Mouse (Mus musculus): Measurements from ENCODE around the gene Uso1. TPM values are rescaled to one million over a fixed set of nuclear protein-coding genes. Genes with fewer than 3 reads are reported as not detected.

Uso1 gene
- total RNA-seq (2017) = 24.9 and 25.6 TPM in 2 replicates

DNA sequence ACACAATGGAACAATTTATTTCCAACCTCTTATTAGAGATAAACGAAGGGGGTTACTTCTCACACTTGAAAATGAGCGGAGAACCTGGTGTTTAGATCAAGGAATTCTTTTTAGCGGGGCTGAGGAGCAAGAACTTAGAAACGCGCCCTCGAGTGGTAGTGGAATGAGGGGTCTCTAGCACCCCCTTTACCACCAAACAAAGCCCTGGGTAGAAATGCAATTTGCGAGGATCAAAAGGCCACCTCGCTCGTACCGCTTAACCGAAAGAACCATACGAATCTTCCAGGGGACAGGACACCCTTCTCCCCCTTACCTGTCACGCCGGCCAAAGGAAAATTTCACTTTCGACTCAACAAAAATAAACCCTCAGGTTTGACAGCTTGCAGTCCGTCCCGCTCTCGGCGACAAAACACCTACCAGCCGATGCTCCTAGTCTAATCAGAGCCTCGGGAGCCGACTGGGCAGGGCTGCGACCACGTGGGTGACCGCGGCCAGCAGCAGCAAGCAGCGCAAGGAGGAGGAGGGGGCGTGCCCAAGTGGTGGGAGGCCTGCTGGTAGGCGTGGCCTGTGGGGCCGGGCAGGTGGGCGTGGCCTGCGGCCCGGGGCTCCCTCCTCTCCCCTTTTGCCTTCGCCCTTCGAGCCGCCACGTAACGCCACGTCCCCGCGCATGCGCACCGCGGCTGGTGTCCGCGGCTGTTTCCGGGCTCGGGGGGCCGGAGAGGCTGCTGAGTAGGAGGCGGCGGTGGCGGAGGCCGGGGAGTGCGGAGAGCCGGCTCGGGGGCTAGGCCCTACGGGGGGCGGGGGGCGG, at the start of gene Uso1:
Uso1 (plus strand) TSS at position 700 of the 808 bp plus-strand sequence.
- ATAC-seq (replicated peaks; ENCODE audit: low read depth, poor library complexity, severe bottlenecking) = peak; percentile 90

- ATAC-seq (replicated peaks; ENCODE audit: low read depth, poor library complexity, severe bottlenecking) = peak; percentile 64
These were observed 44.3 kb upstream of the Uso1 start for GRCm38 (mm10) chr5:92093263-92094061.

GRCm38 (mm10) chr5:92094062-92094415, 43.7 kb upstream of the Uso1 start:
- no peak for ATAC-seq (replicated peaks; ENCODE audit: low read depth, poor library complexity, severe bottlenecking)

DNA sequence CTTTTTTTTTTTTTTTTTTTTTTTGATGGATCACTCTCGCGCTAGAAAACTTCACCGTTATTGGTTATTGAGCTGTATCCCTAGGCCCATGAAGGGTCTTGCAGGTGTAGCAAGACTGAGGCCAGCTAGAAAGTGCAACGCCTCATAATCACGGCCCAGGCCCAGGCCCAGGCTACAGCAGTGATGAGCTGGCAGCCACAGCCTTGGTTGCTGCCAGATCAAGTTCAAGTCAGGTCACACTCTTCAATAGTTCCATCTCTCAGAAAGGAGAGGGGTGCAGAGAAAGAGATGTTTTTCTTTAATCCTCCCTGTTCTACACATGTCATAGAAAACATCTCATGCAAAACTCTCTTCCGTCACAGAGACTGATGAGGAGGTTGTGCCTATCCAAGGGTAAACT, 41.0 kb upstream of the Uso1 start:
- ATAC-seq (replicated peaks; ENCODE audit: low read depth, poor library complexity, severe bottlenecking) = no peak

- ATAC-seq (replicated peaks; ENCODE audit: low read depth, poor library complexity, severe bottlenecking) = no peak
These were observed 40.0 kb upstream of the Uso1 start for GRCm38 (mm10) chr5:92097779-92098178.

DNA sequence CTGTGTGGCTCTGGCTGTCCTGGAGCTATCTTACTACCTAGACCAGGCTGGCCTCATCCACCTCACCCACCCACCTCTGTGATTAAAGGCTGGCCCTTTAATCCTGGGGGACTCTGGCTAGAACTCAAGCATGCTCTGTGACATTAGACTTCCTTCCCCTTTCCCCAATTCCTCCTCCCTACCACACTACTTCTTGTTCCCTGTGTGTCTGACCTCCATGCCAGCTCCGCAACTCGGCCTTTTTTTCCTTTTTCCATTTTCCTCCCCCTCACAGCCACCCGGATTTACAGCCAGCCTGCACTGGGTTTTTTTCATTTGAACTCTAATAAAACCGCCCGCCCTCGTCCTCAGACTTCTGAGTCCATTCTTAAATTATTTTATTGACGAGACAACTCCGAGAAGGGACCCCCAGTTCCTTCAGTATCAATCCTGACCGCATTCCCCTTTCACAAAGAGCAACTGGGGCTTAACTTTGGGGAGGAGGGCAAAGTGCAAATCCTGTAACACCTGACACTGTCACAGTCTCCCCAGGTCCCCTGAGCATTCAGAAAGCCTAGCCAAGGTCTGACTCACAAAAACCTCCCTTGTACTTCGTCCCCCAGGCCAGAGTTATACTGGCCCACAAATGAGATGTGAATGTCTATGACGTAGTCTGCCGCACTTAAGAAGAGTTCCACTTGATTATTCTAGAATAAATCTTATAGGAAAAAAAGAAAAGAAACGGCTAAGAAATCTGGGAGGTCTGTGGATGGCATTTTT, 39.2 kb upstream of the Uso1 start:
- peak; percentile 72 for ATAC-seq (replicated peaks; ENCODE audit: low read depth, poor library complexity, severe bottlenecking)

GRCm38 (mm10) chr5:92101601-92102000, 36.1 kb upstream of the Uso1 start:
- ATAC-seq (replicated peaks; ENCODE audit: low read depth, poor library complexity, severe bottlenecking) = no peak

- ATAC-seq (replicated peaks; ENCODE audit: low read depth, poor library complexity, severe bottlenecking) = peak; percentile 34; the same call in 1 of the 2 replicates
These were observed 34.7 kb upstream of the Uso1 start for GRCm38 (mm10) chr5:92103062-92103461.

- ATAC-seq (replicated peaks; ENCODE audit: low read depth, poor library complexity, severe bottlenecking) = no peak
These were observed 33.8 kb upstream of the Uso1 start for GRCm38 (mm10) chr5:92103816-92104415.

GRCm38 (mm10) chr5:92106327-92107125, 31.2 kb upstream of the Uso1 start:
- peak; percentile 88 for ATAC-seq (replicated peaks; ENCODE audit: low read depth, poor library complexity, severe bottlenecking)

DNA sequence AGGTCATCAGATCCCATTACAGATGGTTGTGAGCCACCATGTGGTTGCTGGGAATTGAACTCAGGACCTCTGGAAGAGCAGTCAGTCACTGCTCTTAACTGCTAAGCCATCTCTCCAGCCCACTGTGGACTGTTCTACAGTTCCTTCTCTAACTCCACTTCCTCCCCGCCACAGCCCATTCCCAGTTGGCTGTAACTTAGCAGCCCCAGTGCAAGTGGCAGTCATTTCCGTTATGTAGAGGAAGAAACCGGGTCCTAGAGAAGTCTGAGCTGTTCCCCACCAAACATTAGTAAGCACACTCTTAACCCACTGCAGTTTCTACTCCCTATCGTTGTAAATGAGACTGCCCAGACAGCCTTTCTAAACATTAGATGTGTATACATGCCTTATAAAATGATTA, 30.5 kb upstream of the Uso1 start:
- ATAC-seq (replicated peaks; ENCODE audit: low read depth, poor library complexity, severe bottlenecking) = peak; percentile 72

GRCm38 (mm10) chr5:92110818-92111355, 26.9 kb upstream of the Uso1 start:
- ATAC-seq (replicated peaks; ENCODE audit: low read depth, poor library complexity, severe bottlenecking) = no peak

DNA sequence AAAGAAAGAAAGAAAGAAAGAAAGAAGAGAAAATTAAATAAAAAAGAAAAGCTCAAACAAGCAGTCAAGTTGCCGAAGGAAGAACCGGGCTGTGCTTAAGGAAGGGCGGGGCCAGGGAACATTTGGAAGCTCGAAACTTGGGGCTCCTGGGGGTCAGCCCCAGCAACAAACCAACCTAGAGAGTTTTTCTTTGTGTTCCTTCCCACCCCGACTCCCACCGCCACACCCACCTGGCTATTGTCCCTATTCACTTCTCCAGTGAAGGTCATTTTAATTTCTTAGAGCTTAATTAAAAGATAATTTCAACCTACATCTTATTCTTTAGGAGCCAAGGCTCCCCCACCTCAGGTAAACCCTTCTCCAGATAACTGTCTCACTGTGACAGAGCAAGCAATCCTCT, 25.6 kb upstream of the Uso1 start:
- no peak for ATAC-seq (replicated peaks; ENCODE audit: low read depth, poor library complexity, severe bottlenecking)

DNA sequence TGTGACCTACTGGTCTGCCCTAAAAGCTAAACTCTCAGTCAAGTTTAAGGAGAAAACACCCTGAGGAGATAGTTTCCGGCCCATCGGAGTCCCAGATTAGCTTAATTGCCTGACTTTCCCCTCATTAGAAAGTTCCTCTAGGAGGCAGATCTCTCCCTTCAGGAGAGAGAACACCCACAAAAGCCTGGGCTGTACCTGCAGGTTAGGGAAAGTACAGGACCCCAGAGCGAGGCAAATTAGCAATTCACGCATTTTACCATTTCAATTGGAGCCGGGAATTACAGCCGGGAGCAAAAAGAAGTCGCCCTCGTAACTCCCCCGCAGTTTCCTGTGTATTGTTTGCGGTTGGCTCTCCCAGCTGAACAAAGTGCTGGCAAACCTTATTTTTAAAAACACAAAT, 25.2 kb upstream of the Uso1 start:
- 0 out of 2 replicates have a peak, but pooled peaks have one; percentile 15 for ATAC-seq (replicated peaks; ENCODE audit: low read depth, poor library complexity, severe bottlenecking)

- no peak for ATAC-seq (replicated peaks; ENCODE audit: low read depth, poor library complexity, severe bottlenecking)
These were observed 24.3 kb upstream of the Uso1 start for GRCm38 (mm10) chr5:92113484-92113883.

DNA sequence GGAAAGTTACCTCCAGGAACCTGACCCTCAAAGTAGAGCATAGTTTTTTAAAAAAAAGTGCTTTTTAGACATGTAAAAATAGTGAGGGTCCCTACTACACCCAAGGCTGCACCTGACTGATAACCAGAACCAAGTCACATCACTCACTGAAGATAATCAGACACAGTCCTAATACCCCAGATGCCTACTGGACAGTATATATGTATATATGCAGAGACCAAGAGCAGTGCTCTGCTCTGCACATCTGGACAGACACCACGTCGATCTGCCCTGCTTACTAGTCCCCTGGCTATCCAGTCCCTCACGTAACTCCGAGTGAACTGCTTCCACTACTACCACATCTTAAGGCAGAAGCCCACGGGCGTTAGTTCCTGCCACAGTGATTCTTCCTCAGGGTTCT, 23.5 kb upstream of the Uso1 start:
- no peak for ATAC-seq (replicated peaks; ENCODE audit: low read depth, poor library complexity, severe bottlenecking)

DNA sequence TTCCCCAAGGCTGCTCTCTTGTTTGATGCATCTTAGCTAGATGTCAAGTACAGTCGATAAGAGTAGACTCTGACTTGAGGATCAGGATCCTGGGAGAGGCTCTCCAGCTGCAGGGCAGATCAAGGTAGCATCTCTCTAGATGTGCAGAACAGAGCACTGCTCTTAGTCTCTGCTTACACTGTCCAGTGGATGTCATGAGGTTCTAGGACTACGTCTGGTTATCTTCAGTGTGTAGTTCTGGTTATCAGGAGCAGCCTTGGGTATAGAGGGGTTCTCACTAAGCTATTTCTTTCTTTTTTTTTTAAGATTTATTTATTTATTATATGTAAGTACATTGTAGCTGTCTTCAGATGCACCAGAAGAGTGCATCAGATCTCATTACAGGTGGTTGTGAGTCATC, 22.8 kb upstream of the Uso1 start:
- no peak for ATAC-seq (replicated peaks; ENCODE audit: low read depth, poor library complexity, severe bottlenecking)

DNA sequence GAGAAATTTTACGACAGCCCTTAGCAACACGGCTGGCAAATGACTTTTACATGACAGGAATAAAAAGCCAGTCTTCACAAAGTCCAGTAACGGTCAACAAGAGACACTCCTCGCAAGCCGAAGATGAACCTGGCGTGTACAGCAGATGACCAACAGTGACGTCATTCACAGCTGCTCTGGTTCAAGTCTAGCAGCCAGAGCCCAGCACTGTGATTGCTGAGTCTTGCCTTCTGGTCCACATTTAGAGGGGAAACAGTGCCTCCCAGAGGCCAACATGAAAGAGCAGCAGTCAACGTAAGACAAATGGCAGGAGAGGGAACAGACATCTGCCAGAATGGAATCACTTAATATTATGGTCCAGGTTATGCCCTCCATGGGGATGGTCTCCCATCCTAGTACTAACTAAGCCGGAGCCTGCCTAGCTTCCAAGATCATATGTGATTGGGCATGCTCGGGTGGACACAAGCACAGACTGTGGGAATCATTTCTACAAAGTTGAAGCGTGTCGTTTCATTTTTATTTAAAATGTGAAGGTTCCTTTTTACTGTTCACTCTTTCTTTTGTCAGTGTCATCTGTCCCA, 19.8 kb upstream of the Uso1 start:
- peak; percentile 94 for ATAC-seq (replicated peaks; ENCODE audit: low read depth, poor library complexity, severe bottlenecking)

DNA sequence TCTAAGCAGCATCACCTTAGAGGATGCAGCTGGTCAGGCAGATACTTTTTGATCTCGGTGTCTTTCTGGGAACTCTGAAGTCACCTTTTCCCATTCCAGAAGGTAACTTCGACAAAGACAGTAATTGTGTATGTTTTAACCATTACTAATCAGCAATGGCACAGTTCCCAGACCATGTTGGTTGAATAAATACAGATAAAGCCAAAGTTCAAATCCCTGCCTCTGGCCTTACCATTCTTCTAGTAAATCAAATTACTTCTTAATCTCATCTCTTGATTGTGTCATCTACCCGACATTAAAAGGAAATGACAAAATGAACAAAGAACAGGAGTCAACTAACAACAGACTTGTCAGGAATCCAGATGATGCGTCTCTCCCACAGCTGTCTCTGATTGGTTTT, 16.1 kb upstream of the Uso1 start:
- ATAC-seq (replicated peaks; ENCODE audit: low read depth, poor library complexity, severe bottlenecking) = no peak
